Mouse (Mus musculus) retina, postnatal 1 day (tissue): ENCODE data around the gene Tet3.
A peak's percentile ranks its signal among the peaks of the same experiment; 100 is the strongest.

Experiments used
- DNase-seq: peaks from one replicate; pipeline ENCODE4 v3.0.0-alpha.2; 2012

Tet3 gene

GRCm38 (mm10) chr6:83322794-83323193, 136.1 kb downstream of the Tet3 start:
- DNase-seq: no peak

- DNase-seq: no peak
Observed at GRCm38 (mm10) chr6:83321927-83322326, 137.0 kb downstream of the Tet3 start.

- DNase-seq: peak; percentile 96
Observed at GRCm38 (mm10) chr6:83317108-83317741, 141.7 kb downstream of the Tet3 start.

DNA sequence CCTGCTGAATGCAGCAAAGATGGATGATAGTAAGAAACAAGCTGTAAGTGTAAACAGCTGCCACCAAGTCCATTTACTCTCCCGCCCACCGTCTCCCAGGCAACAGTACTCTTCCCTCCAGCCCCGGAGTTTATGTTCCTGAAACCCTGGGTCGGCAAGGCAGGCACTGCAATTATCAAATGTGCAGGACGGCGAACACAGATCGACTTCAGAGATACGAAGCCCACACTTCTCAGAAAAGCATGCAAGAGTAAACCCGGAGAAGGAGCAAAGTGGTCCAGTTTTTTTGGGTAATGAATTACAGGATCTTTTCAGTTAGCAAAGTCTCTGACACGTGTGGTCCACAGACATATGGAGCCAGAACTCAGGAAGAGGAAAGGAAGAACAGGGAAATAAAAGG, 142.9 kb downstream of the Tet3 start:
- peak; percentile 27 for DNase-seq

- DNase-seq: no peak
Observed at GRCm38 (mm10) chr6:83315293-83315692, 143.6 kb downstream of the Tet3 start.

- no peak for DNase-seq
Observed at GRCm38 (mm10) chr6:83312514-83312913, 146.4 kb downstream of the Tet3 start.
